Mouse (Mus musculus) stomach, embryonic 14.5 days (tissue): ENCODE measurements around the gene Tbl2. TPM values are rescaled to one million over a fixed set of nuclear protein-coding genes. Genes with fewer than 3 reads are reported as not detected.
A peak's percentile ranks its signal among the peaks of the same experiment; 100 is the strongest.

Experiments
- ATAC-seq: fragments of 200-750 bp; cut with Nextera tagmentation; 2 replicates; pipeline ENCODE4 v1.8.0; 2017; ENCODE audit warnings: low read depth, moderate TSS enrichment; ENCODE audit not compliant: insufficient number of reproducible peaks, insufficient read depth, low FRiP score
- H3K27ac ChIP-seq: fragments of 300-500 bp; sonication (generic); 2 replicates; pipeline ENCODE4 v1.5.1; 2014; ENCODE audit warnings: mild to moderate bottlenecking, low read length, moderate library complexity, mixed read lengths
- H3K27me3 ChIP-seq: fragments of 300-500 bp; sonication (generic); 2 replicates; pipeline ENCODE4 v1.6.1; 2014; ENCODE audit warnings: low read length, control low read depth, mixed read lengths; ENCODE audit not compliant: control insufficient read depth, insufficient read depth
- H3K36me3 ChIP-seq: fragments of 300-500 bp; sonication (generic); 2 replicates; pipeline ENCODE4 v1.6.1; 2014; ENCODE audit warnings: mild to moderate bottlenecking, control low read depth, low read length, moderate library complexity, mixed read lengths; ENCODE audit not compliant: control insufficient read depth, insufficient read depth
- H3K4me1 ChIP-seq: fragments of 300-500 bp; sonication (generic); 2 replicates; pipeline ENCODE4 v1.6.1; 2014; ENCODE audit warnings: low read length, control low read depth, mixed read lengths; ENCODE audit not compliant: control insufficient read depth, insufficient read depth
- H3K4me2 ChIP-seq: fragments of 300-500 bp; sonication (generic); replicated peaks from 2 replicates; pipeline ENCODE4 v1.6.1; 2014; ENCODE audit warnings: low read depth, low read length, control low read depth
- H3K4me3 ChIP-seq: fragments of 300-500 bp; sonication (generic); 2 replicates; pipeline ENCODE4 v1.5.1; 2014; ENCODE audit warnings: low read depth, low read length, control low read depth
- H3K9ac ChIP-seq: fragments of 300-500 bp; sonication (generic); replicated peaks from 2 replicates; pipeline ENCODE4 v1.6.1; 2014; ENCODE audit warnings: low read depth, mild to moderate bottlenecking, control low read depth, low read length, moderate library complexity, mixed read lengths
- H3K9me3 ChIP-seq: fragments of 300-500 bp; sonication (generic); 2 replicates; pipeline ENCODE4 v1.6.1; 2016; ENCODE audit warnings: low read depth, low read length, control low read depth; ENCODE audit not compliant: control insufficient read depth
- WGBS: fragments of 180-500 bp; shearing (Covaris S2); extraction: QIAGEN DNeasy Blood & Tissue Kit; methylation state at CpG from one replicate; pipeline ENCODE4 v1.1.7; 2014; 5-methylcytosine and 5-hydroxymethylcytosine counted together
- polyA plus RNA-seq: library from polyadenylated mRNA; unstranded; fragments of >200 nt; fragmentation: Nextera tagmentation; extraction: Ambion mirVana; gene quantifications from 2 replicates; pipeline ENCODE4 v1.2.1, GENCODE M21; 2014

Gene Tbl2
- polyA plus RNA-seq, 1 experiment from 2014 or later: 24.8 TPM

DNA sequence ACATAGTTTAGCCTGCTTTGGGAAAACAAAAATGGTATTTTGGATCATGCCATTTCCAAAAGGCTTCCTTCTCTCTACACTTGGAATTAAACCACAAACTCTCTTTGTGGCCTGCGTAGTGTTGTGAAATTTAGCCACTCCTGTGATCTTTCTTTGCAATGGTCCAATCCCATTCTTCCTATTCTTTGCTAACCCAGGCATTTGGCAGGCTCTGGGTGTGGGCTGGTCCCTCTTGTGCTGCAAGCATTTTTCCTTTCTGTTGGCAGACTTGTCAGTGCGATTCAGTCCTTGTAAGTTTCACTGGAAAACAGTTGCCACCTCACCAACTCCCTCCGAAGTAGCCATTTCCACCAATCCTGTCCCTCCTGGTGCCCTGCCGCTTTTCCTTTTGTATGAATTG, 11.8 kb downstream of the Tbl2 start:
- 95% methylated on average over 4 of the region's 4 CpGs for WGBS
- no peaks in the 10 kb centered on the region for H3K9me3 ChIP-seq
- H3K4me2 ChIP-seq: no peak overlapping the region
- H3K4me3 ChIP-seq: no peak overlapping the region
- no peaks in the 10 kb centered on the region for H3K27me3 ChIP-seq
- no peak overlapping the region for H3K9ac ChIP-seq
- peaks cover 49% of the 10 kb centered on the region for H3K36me3 ChIP-seq
- H3K27ac ChIP-seq: no peak overlapping the region
- no peaks in the 10 kb centered on the region for H3K4me1 ChIP-seq
- no peak for ATAC-seq

DNA sequence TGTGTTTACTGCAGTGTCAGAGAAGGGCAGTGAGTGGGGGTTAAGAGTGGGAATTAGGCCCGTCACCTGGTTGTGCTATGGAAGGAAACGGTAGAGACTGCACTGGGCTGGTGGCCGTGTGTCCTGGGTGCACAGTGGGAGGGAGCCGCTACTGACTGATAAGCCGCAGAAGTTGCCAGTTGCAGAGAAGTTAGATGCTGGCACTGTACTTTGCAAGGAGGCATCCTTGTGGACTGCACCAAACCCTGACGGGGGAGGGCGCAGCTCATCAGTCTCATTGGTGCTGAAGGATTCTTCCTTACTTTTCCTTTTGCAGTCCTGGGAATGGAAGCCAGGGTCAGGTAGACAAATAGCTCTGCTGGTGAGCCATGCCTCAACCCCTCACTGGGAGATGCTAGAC, 12.2 kb downstream of the Tbl2 start:
- Histone ChIP-seq H3K36me3 (peaks cover 45% of the 10 kb centered on the region), H3K9me3 (no peaks in the 10 kb centered on the region), H3K4me3 (no peak overlapping the region), H3K27ac (no peak overlapping the region), H3K4me2 (no peak overlapping the region), H3K27me3 (no peaks in the 10 kb centered on the region), H3K9ac (no peak overlapping the region), H3K4me1 (no peaks in the 10 kb centered on the region)
- ATAC-seq: no peak
- whole genome bisulfite sequencing: 84% methylated on average over 7 of the region's 7 CpGs

DNA sequence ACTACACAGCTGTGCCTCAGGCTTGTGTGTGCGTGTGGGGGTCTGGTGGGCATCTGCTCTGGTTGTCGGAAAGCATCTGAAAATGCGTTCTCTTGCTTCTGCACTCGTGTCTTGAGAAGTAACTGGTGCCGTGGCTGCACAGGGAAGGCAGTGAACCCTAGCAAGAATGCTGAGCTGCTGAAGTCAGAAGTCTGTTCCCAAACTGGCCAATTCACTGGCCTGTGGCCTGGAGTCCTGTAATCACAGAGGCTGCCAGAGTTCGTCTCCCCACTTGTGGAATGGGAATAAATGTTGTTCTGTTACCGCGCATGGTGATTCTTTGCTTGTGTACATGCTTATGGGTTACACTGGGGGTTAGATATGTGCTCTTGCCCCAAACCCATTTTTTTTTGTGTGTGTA, 12.9 kb downstream of the Tbl2 start:
- no peaks in the 10 kb centered on the region for H3K27me3 ChIP-seq
- H3K4me1 ChIP-seq: no peaks in the 10 kb centered on the region
- no peaks in the 10 kb centered on the region for H3K9me3 ChIP-seq
- no peak overlapping the region for H3K4me2 ChIP-seq
- ATAC-seq: no peak
- 93% methylated on average over 8 of the region's 8 CpGs for WGBS
- H3K4me3 ChIP-seq: no peak overlapping the region
- peaks cover 41% of the 10 kb centered on the region for H3K36me3 ChIP-seq
- no peak overlapping the region for H3K27ac ChIP-seq
- H3K9ac ChIP-seq: no peak overlapping the region

DNA sequence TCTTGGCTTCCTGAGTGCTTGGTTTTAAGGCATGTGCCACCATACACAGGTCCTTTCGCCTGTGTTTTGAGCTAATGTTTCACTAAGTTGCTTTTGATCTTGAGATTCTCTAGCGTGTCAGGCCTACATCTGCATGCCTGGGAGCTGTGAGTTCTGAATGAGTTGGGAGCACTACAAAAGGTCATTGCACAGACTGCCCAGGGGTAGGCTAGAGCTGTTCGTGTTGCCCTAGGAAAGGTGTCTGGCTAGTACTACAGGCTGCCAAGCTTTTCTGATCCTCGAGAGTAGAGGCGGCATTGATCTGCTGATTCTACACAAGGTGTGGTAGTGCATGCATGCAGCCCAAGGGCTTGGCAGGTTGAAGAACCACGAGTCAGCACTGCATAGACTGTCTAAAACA, 13.4 kb downstream of the Tbl2 start:
- H3K4me2 ChIP-seq: no peak overlapping the region
- no peaks in the 10 kb centered on the region for H3K27me3 ChIP-seq
- H3K4me3 ChIP-seq: no peak overlapping the region
- ATAC-seq: no peak
- peaks cover 39% of the 10 kb centered on the region for H3K36me3 ChIP-seq
- no peak overlapping the region for H3K27ac ChIP-seq
- H3K9me3 ChIP-seq: no peaks in the 10 kb centered on the region
- no peaks in the 10 kb centered on the region for H3K4me1 ChIP-seq
- no peak overlapping the region for H3K9ac ChIP-seq
- 80% methylated on average over 6 of the region's 6 CpGs for WGBS

DNA sequence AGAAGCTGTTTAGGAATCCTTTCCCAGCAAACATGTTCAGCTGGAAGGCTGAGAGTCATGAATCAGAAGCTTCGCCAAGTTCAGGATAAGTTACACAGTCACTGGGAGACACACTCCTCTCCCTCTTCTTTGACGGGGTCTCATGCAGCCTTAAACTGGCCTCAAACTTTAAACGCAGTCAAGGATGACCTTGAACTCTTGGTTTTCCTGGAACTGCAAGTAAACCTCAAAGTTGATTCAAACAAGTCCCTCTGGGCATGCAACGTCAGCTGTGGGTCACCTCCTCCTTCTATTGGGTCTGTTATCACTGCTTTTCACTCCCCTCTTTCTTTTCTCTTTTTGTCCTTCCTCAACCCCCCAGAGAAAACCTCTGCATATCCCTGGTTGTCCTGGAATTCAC, 17.5 kb downstream of the Tbl2 start:
- Histone ChIP-seq H3K9ac (no peak overlapping the region), H3K27ac (no peak overlapping the region), H3K27me3 (no peaks in the 10 kb centered on the region), H3K9me3 (no peaks in the 10 kb centered on the region), H3K4me1 (0 out of 2 replicates have a peak, but pooled peaks cover 5% of the 10 kb centered on the region), H3K36me3 (peaks cover 12% of the 10 kb centered on the region), H3K4me3 (no peak overlapping the region), H3K4me2 (no peak overlapping the region)
- whole genome bisulfite sequencing: 77% methylated on average over 4 of the region's 4 CpGs
- ATAC-seq: no peak

DNA sequence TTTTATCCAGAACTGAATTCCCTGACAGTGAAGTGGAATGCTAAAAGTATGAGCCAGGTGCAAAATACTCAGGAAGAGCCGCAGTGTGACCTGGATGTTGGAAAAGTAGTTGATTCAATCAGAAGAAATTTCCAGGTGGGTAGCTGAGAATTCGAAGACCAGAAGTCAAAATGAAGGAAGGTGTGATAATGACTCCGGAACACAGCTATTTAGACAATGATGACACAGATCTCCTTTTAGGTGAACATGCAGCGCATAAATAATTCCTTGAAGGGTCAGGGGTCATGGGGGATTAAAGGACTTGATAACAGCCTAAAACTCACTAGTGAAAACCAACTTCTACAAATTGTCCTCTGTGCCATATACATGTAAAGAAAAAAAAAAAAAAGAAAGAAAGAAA, 18.0 kb downstream of the Tbl2 start:
- no peak for ATAC-seq
- WGBS: 92% methylated on average over 4 of the region's 4 CpGs
- H3K4me2 ChIP-seq: no peak overlapping the region

DNA sequence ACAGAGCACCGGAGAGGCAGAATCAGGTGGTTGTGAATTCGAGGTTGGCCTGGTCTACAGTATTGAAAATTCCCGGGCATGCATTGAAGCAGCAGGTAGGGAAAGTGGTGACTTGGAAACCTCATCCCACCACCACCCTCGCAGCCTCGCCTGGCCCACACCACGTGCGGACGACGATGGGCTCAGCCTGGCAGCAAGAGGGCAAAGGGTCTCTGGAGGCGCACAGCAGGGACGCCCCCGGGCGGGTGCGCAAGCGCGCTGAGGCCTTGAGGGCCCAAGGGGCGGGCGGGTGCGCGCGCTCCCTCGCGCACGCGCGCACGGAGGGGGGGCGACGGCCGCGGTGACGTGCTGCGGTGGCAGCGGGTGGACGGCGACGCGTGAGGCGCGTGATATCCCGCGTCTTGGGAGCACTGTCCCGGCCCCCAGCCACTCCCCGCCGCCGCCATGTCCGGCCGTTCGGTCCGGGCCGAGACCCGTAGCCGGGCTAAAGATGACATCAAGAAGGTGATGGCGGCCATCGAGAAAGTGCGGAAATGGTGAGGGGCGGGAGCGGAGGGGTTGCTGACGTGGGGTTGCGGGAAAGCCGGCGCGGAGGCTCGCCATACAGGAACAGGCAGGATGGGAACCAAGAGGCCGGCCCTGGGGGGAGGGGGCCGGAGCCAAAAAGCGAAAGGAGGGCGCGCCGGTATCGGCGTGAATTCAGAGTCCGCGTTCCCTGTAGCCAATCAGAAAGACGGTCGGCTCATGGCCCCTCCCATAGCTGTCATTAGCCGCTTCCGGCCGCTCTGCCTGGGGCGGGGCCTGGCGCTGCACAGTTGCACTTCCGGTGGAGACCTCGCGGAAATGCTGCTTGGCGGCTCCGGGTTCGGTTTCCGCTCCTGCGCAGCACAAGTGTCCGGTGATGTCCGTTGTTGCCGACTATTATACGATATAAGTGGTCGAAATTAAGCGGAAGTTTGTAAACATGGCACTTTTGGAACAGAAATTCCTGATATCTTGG, 18.9 kb downstream of the Tbl2 start, which contains the start of gene Bcl7b:
Gene Bcl7b (plus strand): TSS at position 221 of the 1,000 bp plus-strand sequence.
- WGBS: 3% methylated on average over 77 of the region's 95 CpGs
- Histone ChIP-seq H3K27ac (peak within 1 kb of the TSS; percentile 99), H3K4me2 (peak within 1 kb of the TSS; percentile 83), H3K27me3 (no peaks in the 10 kb centered on the region), H3K36me3 (peaks cover 19% of the 10 kb centered on the region), H3K4me3 (peak within 1 kb of the TSS; percentile 63), H3K9me3 (no peaks in the 10 kb centered on the region), H3K9ac (peak within 1 kb of the TSS; percentile 71), H3K4me1 (0 out of 2 replicates have a peak, but pooled peaks cover 5% of the 10 kb centered on the region)
- ATAC-seq: peak; percentile 98

More for the DNA sequence above, 18.0 kb downstream of the Tbl2 start:
- Histone ChIP-seq H3K9ac (no peak overlapping the region), H3K36me3 (peaks cover 16% of the 10 kb centered on the region), H3K4me3 (no peak overlapping the region), H3K27me3 (no peaks in the 10 kb centered on the region), H3K4me1 (0 out of 2 replicates have a peak, but pooled peaks cover 5% of the 10 kb centered on the region), H3K27ac (no peak overlapping the region), H3K9me3 (no peaks in the 10 kb centered on the region)

DNA sequence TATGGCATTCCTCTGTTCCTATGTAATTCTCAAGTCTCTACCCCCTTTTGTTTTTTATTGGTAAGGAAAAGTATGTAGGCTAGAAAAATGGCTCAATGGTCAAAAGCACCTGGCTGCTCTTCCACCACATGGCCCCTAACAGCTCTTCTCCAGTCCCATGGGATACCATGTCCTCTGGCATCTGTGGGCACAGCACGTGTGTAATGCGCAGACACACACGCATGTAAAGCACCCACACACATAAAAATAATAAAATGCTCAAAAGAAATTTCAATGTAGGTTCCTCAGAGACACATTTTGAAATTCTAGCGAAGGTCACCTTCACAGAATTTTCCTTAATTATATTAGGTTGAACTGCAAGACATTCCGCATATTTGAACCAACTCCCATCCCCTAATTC, 20.0 kb downstream of the Tbl2 start:
- Histone ChIP-seq H3K4me2 (peak overlapping the region; percentile 83), H3K4me1 (0 out of 2 replicates have a peak, but pooled peaks cover 5% of the 10 kb centered on the region), H3K9ac (peak overlapping the region; percentile 71; the same call in 1 of the 2 replicates), H3K9me3 (no peaks in the 10 kb centered on the region), H3K36me3 (peaks cover 27% of the 10 kb centered on the region), H3K4me3 (peak overlapping the region; percentile 63), H3K27ac (peak overlapping the region; percentile 99; the same call in 1 of the 2 replicates), H3K27me3 (no peaks in the 10 kb centered on the region)
- no peak for ATAC-seq
- WGBS: 86% methylated on average over 5 of the region's 5 CpGs
